Mouse (Mus musculus): ENCODE measurements at regions not wholly inside any gene's neighbourhood (a gene's known extent, or its start where the extent isn't known, plus 50 kb on each side); places are given as distances from the start of the nearest gene placed in this dataset.

DNA sequence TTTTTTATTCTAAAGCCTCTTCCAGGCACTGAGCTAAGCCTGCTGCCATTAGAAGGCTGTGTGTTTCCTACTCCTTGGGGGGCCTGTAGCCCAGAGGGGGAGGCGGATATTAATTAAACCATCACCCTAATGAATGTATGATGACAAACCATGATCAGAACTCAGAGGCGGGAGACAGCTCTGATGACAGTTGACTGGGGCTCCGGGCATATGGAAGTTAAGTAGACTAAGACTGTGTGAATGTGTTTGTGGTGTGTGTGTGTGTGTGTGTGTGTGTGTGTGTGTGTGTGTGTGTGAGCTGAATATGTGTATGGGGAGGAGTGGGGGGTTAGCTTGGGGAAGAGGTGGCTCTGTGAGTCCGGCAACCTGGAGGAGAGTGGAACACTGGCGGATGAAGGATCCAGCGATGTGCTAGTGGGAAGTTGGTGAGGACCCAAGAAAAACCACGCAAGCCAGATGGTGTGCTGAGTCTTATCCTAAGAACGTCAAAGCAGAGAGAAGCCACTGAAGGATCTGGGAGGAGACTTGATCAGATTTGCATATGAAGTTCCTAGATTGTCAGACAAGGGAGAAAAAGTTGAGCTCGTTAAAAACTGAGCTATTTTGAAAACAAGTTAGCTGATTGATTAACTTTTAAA lies 256.7 kb downstream of the Lmx1a start:
- H3K4me2 ChIP-seq = no peak overlapping the region
- no peaks in the 10 kb centered on the region for H3K36me3 ChIP-seq
- no peaks in the 10 kb centered on the region for H3K9me3 ChIP-seq
- no peak overlapping the region for H3K27ac ChIP-seq (replicated peaks)
- WGBS = 64% methylated on average over 9 of the region's 9 CpGs
- no peak for ATAC-seq (ENCODE audit: low read depth)
- H3K9ac ChIP-seq = no peak overlapping the region
- H3K4me3 ChIP-seq = no peak overlapping the region
- no peaks in the 10 kb centered on the region for H3K27me3 ChIP-seq
- H3K4me1 ChIP-seq (replicated peaks) = peaks cover 4% of the 10 kb centered on the region; the same call in 1 of the 2 replicates

DNA sequence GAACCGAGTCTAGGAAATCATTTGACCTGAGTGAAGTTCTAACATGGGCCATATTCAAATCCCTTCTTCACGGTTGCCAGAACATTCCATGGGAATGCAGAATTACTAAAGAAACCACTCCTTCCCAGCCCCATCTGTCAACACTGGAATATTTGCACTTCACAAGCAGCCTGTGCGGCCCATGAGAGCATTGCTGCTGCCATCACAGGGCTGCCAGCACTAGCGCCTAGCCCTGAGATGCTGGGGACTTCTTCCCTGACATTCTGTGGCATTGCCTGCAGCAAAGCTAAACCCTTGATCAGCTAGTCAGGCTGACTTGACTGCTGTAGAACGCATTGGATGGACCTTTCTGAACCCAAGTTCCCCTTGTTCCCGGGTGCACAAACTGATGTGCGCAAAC lies 258.8 kb downstream of the Lmx1a start:
- H3K27ac ChIP-seq (replicated peaks) = no peak overlapping the region
- no peak overlapping the region for H3K4me3 ChIP-seq
- ATAC-seq (ENCODE audit: low read depth) = no peak
- no peak overlapping the region for H3K4me2 ChIP-seq
- no peaks in the 10 kb centered on the region for H3K36me3 ChIP-seq
- no peaks in the 10 kb centered on the region for H3K4me1 ChIP-seq (replicated peaks)
- no peak overlapping the region for H3K9ac ChIP-seq
- H3K27me3 ChIP-seq = no peaks in the 10 kb centered on the region
- WGBS = 79% methylated on average over 7 of the region's 7 CpGs
- peaks cover 6% of the 10 kb centered on the region; the same call in 1 of the 2 replicates for H3K9me3 ChIP-seq

DNA sequence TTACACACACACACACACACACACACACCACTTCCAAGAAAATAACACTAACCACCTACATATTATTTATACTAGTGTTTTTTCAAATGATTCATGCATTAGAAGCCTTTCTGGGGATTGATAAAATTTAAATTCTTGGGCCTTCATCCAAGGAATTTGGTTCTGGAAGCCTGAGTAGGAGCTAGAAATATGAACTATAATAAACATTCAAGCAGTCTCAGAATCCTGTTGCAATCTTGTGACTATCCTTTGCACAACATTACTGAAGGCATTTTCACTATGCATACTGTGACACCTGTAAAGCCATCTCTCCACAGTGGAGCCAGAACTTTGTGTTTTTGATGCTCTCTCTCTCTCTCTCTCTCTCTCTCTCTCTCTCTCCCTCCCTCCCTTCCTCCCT lies 262.7 kb downstream of the Lmx1a start:
- H3K9ac ChIP-seq = no peak overlapping the region
- H3K27me3 ChIP-seq = no peaks in the 10 kb centered on the region
- H3K27ac ChIP-seq (replicated peaks) = no peak overlapping the region
- peaks cover 6% of the 10 kb centered on the region; the same call in 1 of the 2 replicates for H3K9me3 ChIP-seq
- no peaks in the 10 kb centered on the region for H3K4me1 ChIP-seq (replicated peaks)
- no peak for ATAC-seq (ENCODE audit: low read depth)
- no peak overlapping the region for H3K4me2 ChIP-seq
- no peaks in the 10 kb centered on the region for H3K36me3 ChIP-seq
- H3K4me3 ChIP-seq = no peak overlapping the region

DNA sequence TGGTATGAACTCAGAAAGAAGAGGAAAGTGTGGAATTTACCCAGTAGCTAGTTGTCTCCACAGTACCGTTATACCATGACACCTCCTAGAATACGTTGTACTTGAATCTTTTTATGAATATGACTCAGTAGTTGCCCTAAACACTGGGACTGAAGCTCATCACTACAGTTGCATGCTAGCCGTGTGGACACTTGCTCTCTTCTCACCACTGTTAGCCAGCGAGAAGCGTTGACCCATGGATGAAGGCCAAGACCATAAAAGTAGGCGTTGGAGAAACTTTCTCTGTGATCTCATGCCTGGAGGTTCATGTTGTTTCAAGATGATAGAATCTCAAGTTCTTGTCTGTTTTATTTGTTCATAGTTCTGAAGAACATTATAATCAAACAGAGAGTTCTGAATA lies 269.5 kb downstream of the Lmx1a start:
- whole genome bisulfite sequencing = 95% methylated on average over 6 of the region's 6 CpGs
- no peak overlapping the region for H3K4me2 ChIP-seq
- no peak overlapping the region for H3K9ac ChIP-seq
- H3K9me3 ChIP-seq = no peaks in the 10 kb centered on the region
- no peak overlapping the region for H3K4me3 ChIP-seq
- no peak overlapping the region for H3K27ac ChIP-seq (replicated peaks)
- peaks cover 10% of the 10 kb centered on the region for H3K4me1 ChIP-seq (replicated peaks)
- ATAC-seq (ENCODE audit: low read depth) = no peak
- no peaks in the 10 kb centered on the region for H3K27me3 ChIP-seq
- no peaks in the 10 kb centered on the region for H3K36me3 ChIP-seq

DNA sequence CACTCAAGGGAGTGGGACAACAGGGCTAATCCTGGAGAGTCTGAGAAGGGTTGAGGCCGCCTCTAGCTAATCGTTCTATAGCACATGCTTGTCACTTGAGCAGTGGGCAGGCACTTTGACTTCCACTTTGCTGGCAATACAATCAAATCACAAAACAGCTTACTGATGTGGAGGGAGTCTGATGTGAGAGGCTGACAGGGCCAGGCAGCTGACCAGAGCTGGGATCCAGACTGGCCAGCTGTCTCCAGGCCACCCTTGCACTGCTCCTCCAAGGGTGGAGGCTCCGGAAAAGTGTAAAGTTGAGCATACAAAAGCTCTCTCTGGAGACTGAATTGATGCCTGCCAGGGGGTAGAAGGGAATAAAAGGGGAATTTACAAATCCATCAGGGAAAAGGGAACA lies 280.5 kb downstream of the Lmx1a start:
- ATAC-seq (ENCODE audit: low read depth) = no peak
- no peak overlapping the region for H3K9ac ChIP-seq
- H3K4me3 ChIP-seq = no peak overlapping the region
- H3K9me3 ChIP-seq = no peaks in the 10 kb centered on the region
- H3K27me3 ChIP-seq = peaks cover 6% of the 10 kb centered on the region
- no peak overlapping the region for H3K4me2 ChIP-seq
- no peaks in the 10 kb centered on the region for H3K36me3 ChIP-seq
- H3K27ac ChIP-seq (replicated peaks) = no peak overlapping the region
- 45% methylated on average over 3 of the region's 3 CpGs for WGBS
- H3K4me1 ChIP-seq (replicated peaks) = peaks cover 10% of the 10 kb centered on the region

DNA sequence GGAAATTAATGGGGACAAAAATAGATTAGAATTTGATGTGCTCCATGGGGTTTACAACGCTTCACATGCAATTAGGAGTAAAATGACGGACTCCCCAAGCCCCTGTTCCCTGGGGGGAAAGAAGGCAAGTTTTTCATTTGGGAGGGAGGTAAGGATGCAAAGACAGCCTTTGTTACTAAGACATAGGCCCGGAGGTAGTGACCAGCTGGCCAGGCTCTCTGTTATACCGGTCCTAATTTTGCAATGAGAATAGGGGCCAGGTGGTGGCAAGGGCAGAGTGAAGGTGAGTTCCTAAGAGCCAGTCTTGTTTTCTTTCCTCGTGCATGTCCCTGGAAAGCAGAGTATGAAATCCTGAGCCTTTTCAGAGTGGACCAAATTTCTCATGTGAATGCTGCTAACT lies 280.9 kb downstream of the Lmx1a start:
- 33% methylated on average over 5 of the region's 5 CpGs for WGBS
- peaks cover 6% of the 10 kb centered on the region for H3K27me3 ChIP-seq
- no peak overlapping the region for H3K4me3 ChIP-seq
- peaks cover 10% of the 10 kb centered on the region for H3K4me1 ChIP-seq (replicated peaks)
- H3K9ac ChIP-seq = no peak overlapping the region
- no peaks in the 10 kb centered on the region for H3K36me3 ChIP-seq
- no peak for ATAC-seq (ENCODE audit: low read depth)
- H3K9me3 ChIP-seq = no peaks in the 10 kb centered on the region
- no peak overlapping the region for H3K4me2 ChIP-seq
- no peak overlapping the region for H3K27ac ChIP-seq (replicated peaks)

DNA sequence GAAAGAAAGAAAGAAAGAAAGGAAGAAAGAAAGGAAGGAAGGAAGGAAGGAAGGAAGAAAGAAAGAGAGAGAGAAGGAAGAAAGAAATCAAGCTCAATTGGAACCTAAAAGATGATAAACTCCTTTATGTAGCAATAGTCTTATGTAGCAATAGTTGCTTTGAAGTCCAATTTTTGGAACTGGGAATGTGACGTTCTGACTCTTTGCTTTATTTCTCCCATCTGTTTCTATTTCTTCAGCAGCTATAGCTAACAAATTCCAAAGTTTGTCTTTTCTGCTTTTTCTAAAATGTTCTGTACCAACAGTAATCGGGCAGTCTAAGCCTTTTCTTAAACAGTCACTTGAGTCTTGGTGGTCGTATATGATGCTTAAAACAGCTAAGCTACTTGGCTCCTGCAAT lies 287.7 kb downstream of the Lmx1a start:
- WGBS = 89% methylated on average over 3 of the region's 3 CpGs
- ATAC-seq (ENCODE audit: low read depth) = no peak
- H3K36me3 ChIP-seq = no peaks in the 10 kb centered on the region
- H3K9ac ChIP-seq = no peak overlapping the region
- H3K4me2 ChIP-seq = no peak overlapping the region
- no peak overlapping the region for H3K4me3 ChIP-seq
- no peaks in the 10 kb centered on the region for H3K4me1 ChIP-seq (replicated peaks)
- H3K27me3 ChIP-seq = no peaks in the 10 kb centered on the region
- no peaks in the 10 kb centered on the region for H3K9me3 ChIP-seq
- H3K27ac ChIP-seq (replicated peaks) = no peak overlapping the region

DNA sequence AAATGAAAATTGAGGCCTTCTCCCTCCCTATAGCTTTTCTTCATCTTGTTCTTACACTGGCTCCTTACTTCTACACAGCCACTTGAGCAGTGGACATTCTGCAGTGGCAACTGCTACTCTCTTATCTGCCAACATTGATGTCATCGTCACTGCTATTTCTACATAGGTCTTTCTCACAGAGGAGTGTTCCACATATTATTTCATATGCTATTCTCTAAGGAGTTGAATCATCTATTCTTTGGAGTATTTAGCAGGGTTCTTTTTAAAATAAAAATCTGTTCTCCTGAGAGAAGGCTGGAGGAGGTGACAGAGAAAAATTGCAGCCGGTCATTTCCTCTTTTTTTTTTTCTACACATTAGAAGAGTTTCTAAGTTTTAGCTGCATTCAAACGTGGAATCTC lies 290.1 kb downstream of the Lmx1a start:
- no peak overlapping the region for H3K9ac ChIP-seq
- no peaks in the 10 kb centered on the region for H3K27me3 ChIP-seq
- no peaks in the 10 kb centered on the region for H3K4me1 ChIP-seq (replicated peaks)
- H3K4me2 ChIP-seq = no peak overlapping the region
- H3K27ac ChIP-seq (replicated peaks) = no peak overlapping the region
- H3K9me3 ChIP-seq = no peaks in the 10 kb centered on the region
- ATAC-seq (ENCODE audit: low read depth) = no peak
- WGBS = 86% methylated on average over 3 of the region's 3 CpGs
- no peak overlapping the region for H3K4me3 ChIP-seq
- no peaks in the 10 kb centered on the region for H3K36me3 ChIP-seq

DNA sequence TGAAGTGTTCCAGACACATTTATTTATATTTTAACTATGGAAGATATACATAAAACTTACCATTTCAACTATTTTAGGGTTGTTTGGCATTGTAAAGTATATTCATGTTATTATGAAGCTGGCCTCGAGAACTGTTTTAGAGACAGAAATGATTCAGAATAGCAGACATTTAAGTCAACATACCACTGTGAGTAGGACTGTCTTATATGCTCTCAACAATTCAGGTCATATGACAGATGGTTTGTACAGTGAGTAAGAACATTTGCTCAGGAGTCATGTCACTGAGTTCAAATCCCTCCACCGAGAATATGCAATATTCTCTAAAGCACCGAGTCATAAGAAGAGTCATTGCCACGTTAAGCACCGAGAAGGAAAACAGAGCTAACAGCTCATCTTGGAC lies 290.6 kb downstream of the Lmx1a start:
- 95% methylated on average over 5 of the region's 5 CpGs for WGBS
- H3K9me3 ChIP-seq = no peaks in the 10 kb centered on the region
- no peak overlapping the region for H3K4me2 ChIP-seq
- no peaks in the 10 kb centered on the region for H3K4me1 ChIP-seq (replicated peaks)
- no peak overlapping the region for H3K4me3 ChIP-seq
- H3K9ac ChIP-seq = no peak overlapping the region
- no peak for ATAC-seq (ENCODE audit: low read depth)
- no peak overlapping the region for H3K27ac ChIP-seq (replicated peaks)
- H3K36me3 ChIP-seq = no peaks in the 10 kb centered on the region
- H3K27me3 ChIP-seq = no peaks in the 10 kb centered on the region

DNA sequence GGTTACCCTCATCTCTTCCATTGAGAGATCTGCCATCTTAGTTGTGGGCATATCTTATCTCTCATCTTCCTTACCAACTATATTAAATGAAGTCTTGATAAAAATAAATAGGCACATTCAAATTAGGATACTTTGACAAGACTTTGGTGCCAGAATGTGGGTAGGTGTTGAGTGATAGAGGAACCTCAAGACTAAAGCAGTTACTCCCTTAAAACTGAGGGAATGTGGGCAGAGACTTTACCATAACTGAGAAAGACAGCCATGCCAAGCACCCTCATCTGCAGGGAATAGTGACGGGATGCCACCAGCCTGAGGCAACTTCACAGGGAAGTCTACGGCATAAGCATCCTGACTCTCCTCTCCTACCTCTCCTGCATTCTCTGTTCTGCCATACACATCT lies 292.3 kb downstream of the Lmx1a start:
- H3K4me2 ChIP-seq = no peak overlapping the region
- H3K36me3 ChIP-seq = no peaks in the 10 kb centered on the region
- no peak overlapping the region for H3K9ac ChIP-seq
- no peak overlapping the region for H3K27ac ChIP-seq (replicated peaks)
- H3K9me3 ChIP-seq = no peaks in the 10 kb centered on the region
- H3K4me3 ChIP-seq = no peak overlapping the region
- 94% methylated on average over 2 of the region's 2 CpGs for WGBS
- no peak for ATAC-seq (ENCODE audit: low read depth)
- no peaks in the 10 kb centered on the region for H3K4me1 ChIP-seq (replicated peaks)
- no peaks in the 10 kb centered on the region for H3K27me3 ChIP-seq

DNA sequence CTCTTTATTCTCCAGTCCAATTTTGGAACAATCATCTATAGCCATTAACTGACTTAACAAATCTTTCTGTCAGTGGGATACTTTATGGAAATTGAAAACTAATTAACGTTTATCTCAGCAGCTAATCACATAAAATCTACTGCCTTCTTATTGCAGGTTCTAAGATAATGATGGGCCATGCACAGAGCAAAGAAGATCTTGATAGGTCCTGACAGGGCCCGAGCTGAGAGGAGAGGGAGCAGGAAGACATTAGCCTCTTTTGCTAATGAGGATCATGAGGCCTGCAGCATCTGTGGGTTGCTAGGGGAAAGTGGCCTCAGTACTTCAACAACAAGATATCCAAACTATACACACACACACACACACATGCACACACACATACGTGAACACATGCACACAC lies 318.4 kb downstream of the Lmx1a start:
- Histone ChIP-seq H3K27ac (replicated peaks) (no peak overlapping the region), H3K4me1 (replicated peaks) (no peaks in the 10 kb centered on the region), H3K36me3 (no peaks in the 10 kb centered on the region), H3K27me3 (no peaks in the 10 kb centered on the region), H3K9ac (no peak overlapping the region), H3K9me3 (no peaks in the 10 kb centered on the region), H3K4me3 (no peak overlapping the region), H3K4me2 (no peak overlapping the region)
- 77% methylated on average over 3 of the region's 3 CpGs for WGBS
- no peak for ATAC-seq (ENCODE audit: low read depth)

DNA sequence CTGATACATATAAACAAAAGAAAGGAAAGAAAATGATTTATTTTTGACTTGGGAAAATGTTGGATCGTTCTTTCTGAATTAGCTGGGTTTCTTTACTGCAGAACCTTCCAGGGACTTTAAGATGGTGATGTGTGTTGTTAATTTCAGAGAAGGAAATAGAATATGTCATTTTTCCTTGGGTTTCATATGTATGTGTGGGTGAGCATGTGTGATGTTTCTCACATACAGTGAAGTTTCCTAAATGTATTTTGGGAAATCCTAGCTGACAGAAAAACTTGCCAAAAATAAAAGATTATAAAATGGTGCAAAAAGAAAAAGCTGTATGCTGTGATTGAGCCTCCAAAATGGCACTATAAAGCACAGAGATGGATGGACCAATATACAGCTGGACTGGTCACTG lies 319.2 kb downstream of the Lmx1a start:
- Histone ChIP-seq H3K4me1 (replicated peaks) (no peaks in the 10 kb centered on the region), H3K4me2 (no peak overlapping the region), H3K9ac (no peak overlapping the region), H3K9me3 (no peaks in the 10 kb centered on the region), H3K27ac (replicated peaks) (no peak overlapping the region), H3K27me3 (no peaks in the 10 kb centered on the region), H3K36me3 (no peaks in the 10 kb centered on the region), H3K4me3 (no peak overlapping the region)
- no peak for ATAC-seq (ENCODE audit: low read depth)
- WGBS = 85% methylated on average over 1 of the region's 1 CpGs

DNA sequence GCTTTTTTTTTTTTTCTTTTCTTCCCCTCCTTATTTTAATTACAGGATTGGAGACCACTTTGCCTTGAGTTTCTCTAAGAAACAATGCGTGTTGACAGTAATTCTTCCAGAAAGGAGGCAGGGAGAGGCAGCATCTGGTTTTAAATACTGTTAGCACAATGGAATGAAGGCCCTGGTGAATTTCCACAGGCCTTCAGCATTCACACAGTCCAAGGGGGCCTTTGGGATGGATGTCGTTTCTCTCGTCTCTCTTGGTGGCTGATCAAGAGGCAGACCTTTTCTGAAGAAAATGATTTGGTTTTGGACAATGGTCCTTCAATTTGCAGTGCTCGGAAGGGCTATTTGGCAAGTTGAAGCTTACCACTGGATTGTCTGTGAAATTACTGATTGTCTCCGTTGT lies 321.4 kb downstream of the Lmx1a start:
- ATAC-seq (ENCODE audit: low read depth) = no peak
- Histone ChIP-seq H3K4me2 (no peak overlapping the region), H3K4me1 (replicated peaks) (no peaks in the 10 kb centered on the region), H3K27ac (replicated peaks) (no peak overlapping the region), H3K4me3 (no peak overlapping the region), H3K27me3 (no peaks in the 10 kb centered on the region), H3K9me3 (no peaks in the 10 kb centered on the region), H3K9ac (no peak overlapping the region), H3K36me3 (no peaks in the 10 kb centered on the region)
- 36% methylated on average over 5 of the region's 5 CpGs for WGBS
